Mouse (Mus musculus) limb, embryonic 11.5 days (tissue): Measurements from ENCODE around the gene Hnmt. TPM values are rescaled to one million over a fixed set of nuclear protein-coding genes. Genes with fewer than 3 reads are reported as not detected.

Experiments used
- ATAC-seq: fragments of 200-750 bp; cut with Nextera tagmentation; 2 replicates; pipeline ENCODE4 v1.8.0; 2017; ENCODE audit warnings: low read depth; ENCODE audit not compliant: insufficient number of reproducible peaks, low FRiP score, low TSS enrichment
- DNase-seq: peaks from one replicate; pipeline ENCODE4 v3.0.0-alpha.2; 2015; ENCODE audit warnings: low spot score
- H3K27ac ChIP-seq: fragments of 300-500 bp; sonication (generic); replicated peaks from 2 replicates; pipeline ENCODE4 v1.5.1; 2014; ENCODE audit warnings: low read depth, mild to moderate bottlenecking, low read length
- H3K27me3 ChIP-seq: fragments of 300-500 bp; sonication (generic); 2 replicates; pipeline ENCODE4 v1.6.1; 2014; ENCODE audit warnings: mild to moderate bottlenecking, low read length, mixed read lengths; ENCODE audit not compliant: control insufficient read depth, insufficient read depth
- H3K36me3 ChIP-seq: fragments of 300-500 bp; sonication (generic); 2 replicates; pipeline ENCODE4 v1.6.1; 2014; ENCODE audit warnings: mild to moderate bottlenecking, low read length, moderate library complexity, mixed read lengths; ENCODE audit not compliant: control insufficient read depth, insufficient read depth
- H3K4me1 ChIP-seq: fragments of 300-500 bp; sonication (generic); 2 replicates; pipeline ENCODE4 v1.6.1; 2014; ENCODE audit warnings: low read length, mixed read lengths; ENCODE audit not compliant: control insufficient read depth, insufficient read depth
- H3K4me2 ChIP-seq: fragments of 300-500 bp; sonication (generic); 2 replicates; pipeline ENCODE4 v1.6.1; 2014; ENCODE audit warnings: low read depth, mild to moderate bottlenecking, moderate library complexity; ENCODE audit not compliant: severe bottlenecking
- H3K4me3 ChIP-seq: fragments of 300-500 bp; sonication (generic); 2 replicates; pipeline ENCODE4 v1.5.1; 2014; ENCODE audit warnings: low read depth, low read length
- H3K9ac ChIP-seq: fragments of 300-500 bp; sonication (generic); 2 replicates; pipeline ENCODE4 v1.6.1; 2014; ENCODE audit warnings: mild to moderate bottlenecking, low read length
- H3K9me3 ChIP-seq: fragments of 300-500 bp; sonication (generic); 2 replicates; pipeline ENCODE4 v1.6.1; 2016; ENCODE audit warnings: low read length; ENCODE audit not compliant: control insufficient read depth
- WGBS: fragments of 180-500 bp; shearing (Covaris S2); extraction: QIAGEN DNeasy Blood & Tissue Kit; methylation state at CpG from one replicate; pipeline ENCODE4 v1.1.7; 2014; 5-methylcytosine and 5-hydroxymethylcytosine counted together
- polyA plus RNA-seq: library from polyadenylated mRNA; unstranded; fragments of >200 nt; fragmentation: Nextera tagmentation; extraction: Ambion mirVana; gene quantifications from 2 replicates; pipeline ENCODE4 v1.2.1, GENCODE M21; 2014

Gene Hnmt
- polyA plus RNA-seq, result 0.23 and 0.44 TPM in 2 replicates

GRCm38 (mm10) chr2:24049344-24049990 is at the start of gene Hnmt:
Gene Hnmt (minus strand): TSS chr2:24049394.
- H3K4me3 ChIP-seq, result peak within 1 kb of the TSS; percentile 15; the same call in 1 of the 2 replicates

DNA sequence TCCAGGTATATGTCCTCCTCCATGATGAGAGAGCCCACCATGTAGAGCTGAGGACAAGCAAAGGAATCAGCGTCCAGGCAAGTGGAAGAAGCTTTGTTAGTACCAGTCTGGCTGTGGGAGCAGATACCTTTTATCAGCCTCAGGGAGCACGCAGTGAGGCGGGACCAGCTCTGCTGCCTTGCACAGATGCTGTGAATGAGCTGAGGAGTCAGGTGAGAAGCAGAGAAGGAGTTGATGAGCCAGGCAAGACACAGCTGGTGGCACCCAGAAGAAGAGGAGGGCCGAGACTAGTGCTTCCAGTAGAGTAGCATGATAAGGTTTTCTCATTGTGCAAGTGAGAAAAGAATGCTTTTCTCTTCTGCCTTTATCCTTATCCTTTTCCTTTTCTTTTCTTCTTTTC is 47.3 kb upstream of the Hnmt start, which contains the start of gene Tbpl2:
Tbpl2 (minus strand) TSS at position 101 of the 400 bp plus-strand sequence.
- Histone ChIP-seq H3K27me3 (no peaks in the 10 kb centered on the region), H3K9ac (no peak within 1 kb of the TSS), H3K9me3 (no peaks in the 10 kb centered on the region), H3K36me3 (no peaks in the 10 kb centered on the region), H3K4me3 (no peak within 1 kb of the TSS), H3K27ac (no peak within 1 kb of the TSS), H3K4me2 (no peak within 1 kb of the TSS), H3K4me1 (no peaks in the 10 kb centered on the region)
- 81% methylated on average over 4 of the region's 4 CpGs for WGBS
- DNase-seq (no peak), ATAC-seq (no peak)

More at GRCm38 (mm10) chr2:24049344-24049990, at the start of gene Hnmt:
- H3K27me3 ChIP-seq, result no peaks in the 10 kb centered on the region
- no peaks in the 10 kb centered on the region for H3K36me3 ChIP-seq
- no peak within 1 kb of the TSS for H3K9ac ChIP-seq
- ATAC-seq (no peak), DNase-seq (no peak)
- no peaks in the 10 kb centered on the region for H3K9me3 ChIP-seq
- no peak within 1 kb of the TSS for H3K27ac ChIP-seq
- 55% methylated on average over 7 of the region's 7 CpGs for WGBS
- peak within 1 kb of the TSS; percentile 34 for H3K4me2 ChIP-seq
- H3K4me1 ChIP-seq, result no peaks in the 10 kb centered on the region

DNA sequence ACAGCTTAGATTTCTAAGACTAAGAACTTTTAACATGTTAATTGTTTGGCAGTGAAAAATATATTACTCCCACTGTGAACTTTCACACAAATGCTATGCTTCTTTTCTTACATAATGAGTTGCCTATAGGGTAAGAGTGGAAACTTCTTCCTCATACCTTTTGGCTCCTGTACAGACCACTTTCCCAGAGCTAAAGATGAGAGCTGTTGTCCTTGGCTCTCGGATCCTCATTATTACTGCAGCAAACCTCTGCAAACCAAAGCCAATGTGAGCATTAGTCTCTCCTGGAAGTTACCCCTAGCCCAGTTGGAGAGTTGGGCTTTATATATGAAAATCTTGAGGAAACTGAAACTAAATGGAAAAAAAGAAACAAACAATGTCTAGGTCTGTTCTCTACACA is 41.7 kb upstream of the Hnmt start:
- Histone ChIP-seq H3K9me3 (no peaks in the 10 kb centered on the region), H3K27ac (no peak overlapping the region), H3K4me1 (no peaks in the 10 kb centered on the region), H3K4me3 (no peak overlapping the region), H3K27me3 (no peaks in the 10 kb centered on the region), H3K4me2 (no peak overlapping the region), H3K9ac (no peak overlapping the region), H3K36me3 (no peaks in the 10 kb centered on the region)
- WGBS, result 86% methylated on average over 1 of the region's 1 CpGs
- DNase-seq (no peak), ATAC-seq (no peak)

DNA sequence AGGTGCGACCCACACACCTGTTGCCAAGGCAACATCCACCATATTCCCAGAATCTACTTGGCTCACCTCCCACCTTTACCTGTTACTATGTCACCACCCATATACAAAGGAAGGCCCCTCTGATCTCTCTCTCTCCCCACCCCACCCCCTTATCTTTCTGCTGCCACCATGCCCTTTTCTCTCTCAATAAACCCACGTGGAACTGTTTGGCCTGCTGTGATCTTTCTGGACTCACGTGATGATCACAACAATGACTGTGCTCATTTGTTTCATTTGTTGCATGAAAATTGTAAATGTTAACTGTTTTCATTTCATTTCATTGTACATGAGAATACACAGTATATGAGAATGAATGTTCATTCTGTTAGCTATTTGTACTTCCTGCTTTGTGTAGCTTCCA is 1.3 kb upstream of the Hnmt start:
- Histone ChIP-seq H3K27ac (no peak overlapping the region), H3K9ac (no peak overlapping the region), H3K4me3 (no peak overlapping the region), H3K36me3 (no peaks in the 10 kb centered on the region), H3K9me3 (no peaks in the 10 kb centered on the region), H3K4me2 (no peak overlapping the region), H3K27me3 (no peaks in the 10 kb centered on the region), H3K4me1 (no peaks in the 10 kb centered on the region)
- DNase-seq (no peak), ATAC-seq (no peak)
- 86% methylated on average over 3 of the region's 3 CpGs for WGBS

- no peaks in the 10 kb centered on the region for H3K4me1 ChIP-seq
- 19% methylated on average over 16 of the region's 16 CpGs for WGBS
- no peak overlapping the region for H3K27ac ChIP-seq
- peak; percentile 39; the same call in 1 of the 2 replicates for ATAC-seq
- peak; percentile 53 for DNase-seq
- peak overlapping the region; percentile 34 for H3K4me2 ChIP-seq
- peak overlapping the region; percentile 15; the same call in 1 of the 2 replicates for H3K4me3 ChIP-seq
- H3K36me3 ChIP-seq, result no peaks in the 10 kb centered on the region
- H3K27me3 ChIP-seq, result no peaks in the 10 kb centered on the region
- no peak overlapping the region for H3K9ac ChIP-seq
- H3K9me3 ChIP-seq, result no peaks in the 10 kb centered on the region
Observed at GRCm38 (mm10) chr2:24048480-24049097, 605 bp downstream of the Hnmt start.

GRCm38 (mm10) chr2:24047551-24048479 is 1.4 kb downstream of the Hnmt start:
- WGBS, result 53% methylated on average over 6 of the region's 6 CpGs
- no peak for DNase-seq

DNA sequence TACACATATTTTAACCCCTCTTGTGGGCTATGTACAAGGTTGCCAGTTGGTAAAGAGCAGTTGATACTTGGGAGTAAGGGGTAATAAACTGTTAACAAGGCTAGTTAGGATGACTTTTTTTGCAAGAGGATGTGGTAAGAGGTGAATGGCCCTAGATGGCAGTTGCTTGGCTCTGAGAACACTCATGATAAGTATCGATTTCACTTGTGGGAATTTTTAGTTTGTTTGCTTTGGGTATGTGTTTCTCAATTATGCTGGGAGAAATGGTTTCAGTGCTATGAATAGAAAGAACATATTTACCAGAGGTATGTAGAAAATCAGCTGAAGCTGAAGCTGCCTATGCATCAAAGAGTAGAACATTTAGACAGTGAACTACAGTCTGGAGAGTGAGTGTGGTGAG is 6.3 kb downstream of the Hnmt start:
- H3K4me3 ChIP-seq, result no peak overlapping the region
- no peaks in the 10 kb centered on the region for H3K9me3 ChIP-seq
- ATAC-seq (no peak), DNase-seq (no peak)
- no peak overlapping the region for H3K4me2 ChIP-seq
- H3K9ac ChIP-seq, result no peak overlapping the region
- H3K36me3 ChIP-seq, result no peaks in the 10 kb centered on the region
- 85% methylated on average over 1 of the region's 1 CpGs for WGBS
- H3K27ac ChIP-seq, result no peak overlapping the region
- no peaks in the 10 kb centered on the region for H3K27me3 ChIP-seq
- no peaks in the 10 kb centered on the region for H3K4me1 ChIP-seq

More at GRCm38 (mm10) chr2:24047551-24048479, 1.4 kb downstream of the Hnmt start:
- no peaks in the 10 kb centered on the region for H3K9me3 ChIP-seq
- no peak overlapping the region for H3K27ac ChIP-seq
- no peaks in the 10 kb centered on the region for H3K27me3 ChIP-seq
- no peaks in the 10 kb centered on the region for H3K36me3 ChIP-seq
- peak overlapping the region; percentile 34 for H3K4me2 ChIP-seq
- H3K9ac ChIP-seq, result no peak overlapping the region
- no peak overlapping the region for H3K4me3 ChIP-seq
- H3K4me1 ChIP-seq, result no peaks in the 10 kb centered on the region
- ATAC-seq, result no peak

DNA sequence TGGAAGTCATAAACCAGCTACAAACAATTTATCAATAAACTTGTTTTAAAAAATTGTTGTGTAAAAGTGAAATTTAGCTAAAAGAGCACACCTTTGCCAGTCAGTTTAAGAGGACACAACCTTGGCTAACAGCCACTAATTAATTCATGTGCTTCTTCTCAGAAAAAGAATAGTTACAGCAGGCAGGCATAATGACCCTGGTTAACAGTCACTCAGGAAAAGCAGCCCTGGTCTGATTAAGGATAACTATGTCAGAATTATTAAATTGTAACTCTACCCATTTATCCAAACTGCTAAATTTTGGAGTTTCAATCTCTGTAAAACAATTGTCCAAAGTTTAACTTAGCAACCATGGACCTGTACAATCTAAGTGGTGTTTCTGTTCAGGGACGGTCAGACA is 8.7 kb downstream of the Hnmt start:
- no peak for DNase-seq

More for the DNA sequence above, 8.7 kb downstream of the Hnmt start:
- H3K9me3 ChIP-seq, result no peaks in the 10 kb centered on the region
- H3K9ac ChIP-seq, result no peak overlapping the region
- ATAC-seq, result no peak
- no peaks in the 10 kb centered on the region for H3K4me1 ChIP-seq
- H3K4me2 ChIP-seq, result no peak overlapping the region
- WGBS, result 91% methylated on average over 1 of the region's 1 CpGs
- H3K27me3 ChIP-seq, result no peaks in the 10 kb centered on the region
- H3K27ac ChIP-seq, result no peak overlapping the region
- no peak overlapping the region for H3K4me3 ChIP-seq
- H3K36me3 ChIP-seq, result no peaks in the 10 kb centered on the region
